Mouse (Mus musculus) MEL (cell line): Measurements from ENCODE around the gene Tm4sf20.

Source experiments
- CHD1 ChIP-seq: IDR thresholded peaks from 2 replicates; pipeline ENCODE4 v1.6.1; 2012; ENCODE audit warnings: low read depth, mild to moderate bottlenecking, inconsistent platforms, low read length, improper control_type of control experiment
- CTCF ChIP-seq, 3 experiments: IDR thresholded peaks in 2 of 3; conservative IDR thresholded peaks in 1 of 3; 2 replicates each; pipeline ENCODE4 v1.5.1; 2011 to 2012; ENCODE audit warnings: low read length in 3 of 3, low read depth in 2 of 3, mild to moderate bottlenecking in 2 of 3, improper control_type of control experiment in 1 of 3, inconsistent platforms in 1 of 3, mixed read lengths in 1 of 3, moderate library complexity in 1 of 3; ENCODE audit not compliant: control insufficient read depth in 1 of 3, insufficient read depth in 1 of 3, poor library complexity in 1 of 3, severe bottlenecking in 1 of 3
- E2F4 ChIP-seq: IDR thresholded peaks from 2 replicates; pipeline ENCODE4 v1.6.1; 2011; ENCODE audit warnings: low read depth, low read length, improper control_type of control experiment, borderline replicate concordance
- ELF1 ChIP-seq: IDR thresholded peaks from 2 replicates; pipeline ENCODE4 v1.6.1; 2014; ENCODE audit warnings: low read depth, mild to moderate bottlenecking, inconsistent platforms, low read length, improper control_type of control experiment, moderate library complexity
- EP300 ChIP-seq, 2 experiments: IDR thresholded peaks; 2 replicates each; pipeline ENCODE4 v1.6.1; 2011; ENCODE audit warnings: improper control_type of control experiment in 2 of 2, low read length in 2 of 2, low read depth in 1 of 2, mild to moderate bottlenecking in 1 of 2
- GATA1 ChIP-seq: IDR thresholded peaks from 2 replicates; pipeline ENCODE4 v1.6.1; 2011; ENCODE audit warnings: low read depth, low read length, improper control_type of control experiment
- MAX ChIP-seq: IDR thresholded peaks from 2 replicates; pipeline ENCODE4 v1.6.1; 2011; ENCODE audit warnings: low read length, improper control_type of control experiment
- POLR2A ChIP-seq, 2 experiments: IDR thresholded peaks; 2 replicates each; pipeline ENCODE4 v1.6.1; 2011 to 2012; ENCODE audit warnings: low read length in 2 of 2, mild to moderate bottlenecking in 2 of 2, control low read depth in 1 of 2, improper control_type of control experiment in 1 of 2, low read depth in 1 of 2, moderate library complexity in 1 of 2; ENCODE audit not compliant: control insufficient read depth in 1 of 2, insufficient read depth in 1 of 2, poor library complexity in 1 of 2
- POLR2AphosphoS2 ChIP-seq: IDR thresholded peaks from 2 replicates; pipeline ENCODE4 v1.6.1; 2011; ENCODE audit warnings: low read length, improper control_type of control experiment
- TAL1 ChIP-seq: IDR thresholded peaks from 2 replicates; pipeline ENCODE4 v1.6.1; 2012; ENCODE audit warnings: mild to moderate bottlenecking, inconsistent platforms, low read length, moderate library complexity, mixed read lengths
- TBP ChIP-seq: IDR thresholded peaks from 2 replicates; pipeline ENCODE4 v1.8.0; 2011; ENCODE audit warnings: low read depth, low read length, improper control_type of control experiment
- UBTF ChIP-seq: IDR thresholded peaks from 2 replicates; pipeline ENCODE4 v1.6.1; 2012; ENCODE audit warnings: low read depth, mild to moderate bottlenecking, inconsistent platforms, low read length, improper control_type of control experiment, moderate library complexity, borderline replicate concordance; ENCODE audit not compliant: insufficient read depth
- USF2 ChIP-seq, 2 experiments: IDR thresholded peaks; 2 replicates each; pipeline ENCODE4 v1.6.1; 2011 to 2012; ENCODE audit warnings: improper control_type of control experiment in 2 of 2, low read length in 2 of 2, borderline replicate concordance in 1 of 2, inconsistent platforms in 1 of 2, low read depth in 1 of 2, mild to moderate bottlenecking in 1 of 2; ENCODE audit not compliant: insufficient read depth in 1 of 2
- ZNF384 ChIP-seq: IDR thresholded peaks from 2 replicates; pipeline ENCODE4 v1.6.1; 2012; ENCODE audit warnings: low read depth, mild to moderate bottlenecking, inconsistent platforms, low read length, improper control_type of control experiment

GRCm38 (mm10) chr1:82815941-82816716 lies 47.9 kb upstream of the Tm4sf20 start:
- peak; percentile 67 for TF ChIP-seq GATA1
- no peak for TF ChIP-seq CTCF (IDR thresholded peaks at IDR 0.05 in 2 of 3, conservative IDR thresholded peaks at IDR 0.05 in 1 of 3; ENCODE audit: control insufficient read depth in 1 of 3, insufficient read depth in 1 of 3, low read depth in 2 of 3, low read length in 3 of 3, poor library complexity in 1 of 3, severe bottlenecking in 1 of 3)
- no peak for TF ChIP-seq ZNF384
- peak; percentile 55 to 57 for TF ChIP-seq EP300 (IDR thresholded peaks at IDR 0.05; ENCODE audit: low read depth in 1 of 2, low read length in 2 of 2)
- TF ChIP-seq USF2 (IDR thresholded peaks at IDR 0.05; ENCODE audit: borderline replicate concordance in 1 of 2, insufficient read depth in 1 of 2, low read depth in 1 of 2, low read length in 2 of 2), result no peak
- TF ChIP-seq POLR2AphosphoS2, result no peak
- no peak for TF ChIP-seq CHD1
- no peak for TF ChIP-seq E2F4
- no peak for TF ChIP-seq MAX
- TF ChIP-seq POLR2A (IDR thresholded peaks at IDR 0.05; ENCODE audit: control insufficient read depth in 1 of 2, insufficient read depth in 1 of 2, low read depth in 1 of 2, low read length in 2 of 2, poor library complexity in 1 of 2), result no peak
- no peak for TF ChIP-seq ELF1
- no peak for TF ChIP-seq TBP
- peak; percentile 26; the same call in 1 of the 2 replicates for TF ChIP-seq TAL1
- TF ChIP-seq UBTF, result no peak
